Mouse (Mus musculus): Measurements from ENCODE around the gene Snca.

DNA sequence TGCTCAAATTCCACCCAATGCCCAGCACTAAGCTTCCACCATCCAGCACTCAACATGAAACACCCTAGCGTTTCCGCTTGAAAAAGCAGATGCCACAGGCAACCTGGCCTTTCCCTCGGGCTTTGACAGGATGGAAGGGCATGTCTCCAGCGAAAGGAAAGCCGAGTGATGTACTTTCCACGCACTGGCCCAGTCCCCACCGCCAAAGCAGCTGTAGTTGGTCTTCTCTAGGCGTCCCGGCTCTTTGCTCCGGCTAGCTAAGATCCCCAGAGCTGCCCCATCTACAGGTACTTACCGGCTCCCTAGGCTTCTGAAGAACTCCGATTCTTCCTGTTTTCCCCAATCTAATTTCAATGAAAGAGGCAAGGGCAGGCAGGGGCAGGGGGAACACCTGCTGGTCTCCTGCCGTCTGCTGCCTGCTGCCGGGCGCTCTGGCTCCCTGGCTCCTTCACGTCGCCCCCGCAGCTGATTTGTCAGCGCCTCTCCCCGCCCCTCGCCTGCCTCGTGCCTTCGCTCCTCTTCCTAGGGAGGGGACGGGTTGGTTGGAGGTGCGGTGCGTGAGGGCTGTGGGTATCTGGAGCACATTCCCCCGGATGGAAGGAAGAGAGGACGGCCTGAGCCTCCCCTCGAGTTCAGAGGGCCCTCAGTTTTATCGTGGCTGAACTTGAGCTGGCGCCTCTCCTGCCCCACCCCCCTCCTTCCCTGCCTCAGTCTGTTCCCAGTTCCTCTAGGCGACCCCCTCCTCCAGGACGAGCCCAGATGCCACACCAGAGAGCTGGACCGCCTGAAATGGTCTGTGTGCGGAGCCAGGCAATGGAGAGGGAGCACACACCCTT is 1.0 kb downstream of the Snca start:
- TF ChIP-seq CTCF (IDR thresholded peaks at IDR 0.05) = no peak
- no peak for TF ChIP-seq EP300 (IDR thresholded peaks at IDR 0.05)
